Mouse (Mus musculus): ENCODE measurements around the gene Tmem140. TPM values are rescaled to one million over a fixed set of nuclear protein-coding genes. Genes with fewer than 3 reads are reported as not detected.

The Tmem140 gene
- polyA plus RNA-seq, 1 experiment from 2014 or later, result 1.2 TPM

- H3K9me3 ChIP-seq (ENCODE audit: control insufficient read depth, low read length), result no peaks in the 10 kb centered on the region
- H3K36me3 ChIP-seq (ENCODE audit: control insufficient read depth, insufficient read depth, low read length), result peaks cover 4% of the 10 kb centered on the region; the same call in 1 of the 2 replicates
- DNase-seq (ENCODE audit: low spot score) (peak; percentile 46), ATAC-seq (replicated peaks; ENCODE audit: low FRiP score, low TSS enrichment, low read depth) (no peak)
- H3K4me3 ChIP-seq (ENCODE audit: low read depth, low read length), result no peak overlapping the region
- H3K27me3 ChIP-seq (replicated peaks; ENCODE audit: control insufficient read depth, insufficient read depth, low read length), result no peaks in the 10 kb centered on the region
- H3K4me1 ChIP-seq (replicated peaks; ENCODE audit: control insufficient read depth, insufficient read depth, low read length), result peaks cover 18% of the 10 kb centered on the region; the same call in 1 of the 2 replicates
- H3K4me2 ChIP-seq (ENCODE audit: low read length), result no peak overlapping the region
- H3K9ac ChIP-seq (ENCODE audit: low read length), result no peak overlapping the region
- no peak overlapping the region for H3K27ac ChIP-seq (ENCODE audit: low read depth)
- WGBS, result 79% methylated on average over 10 of the region's 10 CpGs
Observed at GRCm38 (mm10) chr6:34872871-34873270, 9.9 kb downstream of the Tmem140 start.

- Histone ChIP-seq H3K27ac (ENCODE audit: low read depth) (0 out of 2 replicates have a peak overlapping the region, but pooled peaks have one; percentile 33), H3K9ac (ENCODE audit: low read length) (no peak overlapping the region), H3K9me3 (ENCODE audit: control insufficient read depth, low read length) (no peaks in the 10 kb centered on the region), H3K36me3 (ENCODE audit: control insufficient read depth, insufficient read depth, low read length) (peaks cover 4% of the 10 kb centered on the region; the same call in 1 of the 2 replicates), H3K4me1 (replicated peaks; ENCODE audit: control insufficient read depth, insufficient read depth, low read length) (peaks cover 21% of the 10 kb centered on the region; the same call in 1 of the 2 replicates), H3K4me2 (ENCODE audit: low read length) (no peak overlapping the region), H3K4me3 (ENCODE audit: low read depth, low read length) (no peak overlapping the region), H3K27me3 (replicated peaks; ENCODE audit: control insufficient read depth, insufficient read depth, low read length) (no peaks in the 10 kb centered on the region)
- ATAC-seq (replicated peaks; ENCODE audit: low FRiP score, low TSS enrichment, low read depth) (no peak), DNase-seq (ENCODE audit: low spot score) (peak; percentile 50)
- WGBS, result 55% methylated on average over 21 of the region's 21 CpGs
Observed at GRCm38 (mm10) chr6:34874101-34874921, 11.4 kb downstream of the Tmem140 start.

GRCm38 (mm10) chr6:34875268-34875761, 12.4 kb downstream of the Tmem140 start:
- WGBS, result 85% methylated on average over 15 of the region's 15 CpGs
- no peak overlapping the region for H3K9ac ChIP-seq (ENCODE audit: low read length)
- ATAC-seq (replicated peaks; ENCODE audit: low FRiP score, low TSS enrichment, low read depth) (no peak), DNase-seq (ENCODE audit: low spot score) (no peak)
- H3K4me2 ChIP-seq (ENCODE audit: low read length), result no peak overlapping the region
- peaks cover 20% of the 10 kb centered on the region; the same call in 1 of the 2 replicates for H3K4me1 ChIP-seq (replicated peaks; ENCODE audit: control insufficient read depth, insufficient read depth, low read length)
- H3K4me3 ChIP-seq (ENCODE audit: low read depth, low read length), result no peak overlapping the region
- H3K36me3 ChIP-seq (ENCODE audit: control insufficient read depth, insufficient read depth, low read length), result peaks cover 6% of the 10 kb centered on the region
- no peak overlapping the region for H3K27ac ChIP-seq (ENCODE audit: low read depth)
- no peaks in the 10 kb centered on the region for H3K27me3 ChIP-seq (replicated peaks; ENCODE audit: control insufficient read depth, insufficient read depth, low read length)
- no peaks in the 10 kb centered on the region for H3K9me3 ChIP-seq (ENCODE audit: control insufficient read depth, low read length)

DNA sequence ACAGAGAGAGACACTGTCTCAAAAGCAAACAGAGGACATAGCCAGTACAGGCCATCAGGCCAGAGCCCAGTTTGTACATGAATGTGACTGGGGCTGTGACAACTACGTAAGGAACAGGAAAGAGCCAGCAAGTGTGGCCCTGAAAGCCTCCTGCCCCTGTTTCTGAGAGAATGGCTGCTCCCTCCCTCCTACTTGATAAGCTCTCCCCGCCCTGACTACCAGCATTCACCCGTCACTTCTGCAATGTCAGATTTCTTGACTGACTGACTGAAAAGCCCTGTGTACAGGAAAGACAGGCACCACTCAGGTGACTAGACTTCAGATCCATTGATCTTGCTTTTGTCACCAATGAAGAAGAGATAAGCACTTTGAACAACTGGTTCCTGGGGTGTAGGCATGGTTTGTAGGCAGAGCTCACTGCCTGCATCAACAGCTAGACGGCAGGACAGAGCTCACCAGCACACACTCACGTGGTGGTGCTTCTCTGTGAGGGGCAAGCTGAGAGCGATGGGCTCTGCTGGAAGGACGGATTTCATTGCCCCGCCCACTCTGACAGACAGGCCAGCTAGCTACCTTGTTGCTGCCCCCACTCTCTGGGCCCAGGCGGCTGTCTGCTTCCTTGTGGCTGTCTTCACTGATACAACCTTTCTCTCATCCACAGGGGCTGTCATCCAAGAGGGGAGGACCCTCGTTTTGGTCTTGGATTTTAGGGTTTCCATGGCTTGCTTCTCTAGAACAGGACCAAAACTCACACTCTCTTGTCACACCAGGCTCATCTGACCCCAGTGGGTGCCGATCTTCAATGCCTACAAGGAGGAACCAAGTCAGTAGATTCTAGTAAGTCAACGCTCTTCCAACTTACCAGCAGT, 13.3 kb downstream of the Tmem140 start:
- no peak overlapping the region for H3K9ac ChIP-seq (ENCODE audit: low read length)
- 51% methylated on average over 12 of the region's 12 CpGs for WGBS
- peaks cover 15% of the 10 kb centered on the region for H3K36me3 ChIP-seq (ENCODE audit: control insufficient read depth, insufficient read depth, low read length)
- H3K4me1 ChIP-seq (replicated peaks; ENCODE audit: control insufficient read depth, insufficient read depth, low read length), result peaks cover 20% of the 10 kb centered on the region; the same call in 1 of the 2 replicates
- no peak for ATAC-seq (replicated peaks; ENCODE audit: low FRiP score, low TSS enrichment, low read depth)
- peak overlapping the region; percentile 60 for H3K4me2 ChIP-seq (ENCODE audit: low read length)
- no peak overlapping the region for H3K27ac ChIP-seq (ENCODE audit: low read depth)
- no peaks in the 10 kb centered on the region for H3K9me3 ChIP-seq (ENCODE audit: control insufficient read depth, low read length)
- H3K4me3 ChIP-seq (ENCODE audit: low read depth, low read length), result no peak overlapping the region
- DNase-seq (ENCODE audit: low spot score), result no peak
- no peaks in the 10 kb centered on the region for H3K27me3 ChIP-seq (replicated peaks; ENCODE audit: control insufficient read depth, insufficient read depth, low read length)

DNA sequence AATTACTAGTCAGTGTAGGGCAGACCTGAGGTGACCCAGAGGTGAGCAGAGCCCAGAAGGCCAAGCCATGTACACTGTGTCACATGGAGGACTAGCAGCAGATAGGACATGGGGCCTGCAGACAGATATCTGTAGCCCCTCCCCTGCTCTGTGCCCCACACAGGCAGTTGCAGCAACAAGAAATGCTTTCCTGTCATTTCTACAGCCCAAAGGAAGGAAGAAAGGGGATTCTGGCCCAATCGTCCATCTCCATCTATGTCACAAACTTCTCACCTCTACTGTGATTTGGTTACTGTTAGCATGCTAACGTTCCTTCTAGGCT, 13.8 kb downstream of the Tmem140 start:
- H3K4me1 ChIP-seq (replicated peaks; ENCODE audit: control insufficient read depth, insufficient read depth, low read length), result peaks cover 20% of the 10 kb centered on the region; the same call in 1 of the 2 replicates
- WGBS, result 13% methylated on average over 2 of the region's 2 CpGs
- H3K4me2 ChIP-seq (ENCODE audit: low read length), result peak overlapping the region; percentile 60
- DNase-seq (ENCODE audit: low spot score), result no peak
- no peaks in the 10 kb centered on the region for H3K9me3 ChIP-seq (ENCODE audit: control insufficient read depth, low read length)
- H3K9ac ChIP-seq (ENCODE audit: low read length), result peak overlapping the region; percentile 80
- ATAC-seq (replicated peaks; ENCODE audit: low FRiP score, low TSS enrichment, low read depth), result 0 out of 2 replicates have a peak, but pooled peaks have one; percentile 21
- peak overlapping the region; percentile 61; the same call in 1 of the 2 replicates for H3K4me3 ChIP-seq (ENCODE audit: low read depth, low read length)
- no peaks in the 10 kb centered on the region for H3K27me3 ChIP-seq (replicated peaks; ENCODE audit: control insufficient read depth, insufficient read depth, low read length)
- peaks cover 18% of the 10 kb centered on the region for H3K36me3 ChIP-seq (ENCODE audit: control insufficient read depth, insufficient read depth, low read length)
- peak overlapping the region; percentile 86; the same call in 1 of the 2 replicates for H3K27ac ChIP-seq (ENCODE audit: low read depth)

DNA sequence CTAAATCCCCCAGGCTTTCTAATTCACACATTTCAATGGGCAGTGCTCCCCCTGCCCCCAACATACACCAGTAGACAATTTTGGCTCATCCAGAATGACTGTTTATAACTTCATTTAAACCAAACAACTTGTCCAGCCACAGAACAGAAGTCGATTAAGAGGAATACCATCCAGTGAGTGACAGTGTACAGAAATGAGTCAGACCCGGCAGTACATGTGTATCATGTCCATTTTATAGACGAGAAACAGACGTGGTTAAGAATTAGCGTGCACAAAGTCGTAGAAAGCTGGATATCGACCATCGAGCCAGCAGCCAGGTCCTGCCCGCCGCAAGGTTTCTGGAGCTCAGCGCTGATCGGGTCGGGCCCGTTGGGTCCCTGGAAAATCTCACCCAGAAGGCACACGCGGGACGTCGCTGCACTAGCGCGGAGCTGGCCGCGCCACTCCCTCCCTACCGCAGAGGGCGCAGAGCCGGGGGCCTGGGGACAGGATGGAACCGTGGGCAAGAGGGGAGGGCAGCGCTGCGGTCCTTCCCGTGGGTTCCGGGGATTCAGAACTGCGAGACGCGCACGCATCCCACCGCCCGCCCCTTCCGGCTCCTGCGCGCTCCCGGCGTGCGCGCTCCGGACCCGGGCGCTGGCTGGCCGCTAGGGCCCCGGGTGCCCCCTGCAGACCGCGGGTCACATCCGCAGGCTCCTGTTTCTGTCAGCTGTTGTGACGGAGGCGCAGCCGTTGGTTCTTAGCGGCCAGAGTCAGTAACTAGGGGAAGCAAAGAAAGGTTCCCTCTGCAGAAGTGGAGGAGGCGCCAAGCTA, 14.8 kb downstream of the Tmem140 start, which contains the start of gene Cyren:
Cyren (minus strand) TSS at position 552 of the 813 bp plus-strand sequence.
- under 1% methylated on average over 55 of the region's 56 CpGs for WGBS

GRCm38 (mm10) chr6:34879101-34879740, 16.3 kb downstream of the Tmem140 start:
- Histone ChIP-seq H3K9ac (ENCODE audit: low read length) (no peak overlapping the region), H3K4me3 (ENCODE audit: low read depth, low read length) (no peak overlapping the region), H3K27ac (ENCODE audit: low read depth) (no peak overlapping the region), H3K27me3 (replicated peaks; ENCODE audit: control insufficient read depth, insufficient read depth, low read length) (no peaks in the 10 kb centered on the region), H3K9me3 (ENCODE audit: control insufficient read depth, low read length) (no peaks in the 10 kb centered on the region), H3K4me1 (replicated peaks; ENCODE audit: control insufficient read depth, insufficient read depth, low read length) (peaks cover 20% of the 10 kb centered on the region; the same call in 1 of the 2 replicates), H3K36me3 (ENCODE audit: control insufficient read depth, insufficient read depth, low read length) (peaks cover 20% of the 10 kb centered on the region; the same call in 1 of the 2 replicates), H3K4me2 (ENCODE audit: low read length) (no peak overlapping the region)
- DNase-seq (ENCODE audit: low spot score), result no peak
- ATAC-seq (replicated peaks; ENCODE audit: low FRiP score, low TSS enrichment, low read depth), result no peak
- 83% methylated on average over 16 of the region's 16 CpGs for WGBS

More for the DNA sequence above, 14.8 kb downstream of the Tmem140 start, which contains the start of gene Cyren:
- Histone ChIP-seq H3K4me3 (ENCODE audit: low read depth, low read length) (peak within 1 kb of the TSS; percentile 61), H3K27me3 (replicated peaks; ENCODE audit: control insufficient read depth, insufficient read depth, low read length) (no peaks in the 10 kb centered on the region), H3K27ac (ENCODE audit: low read depth) (peak within 1 kb of the TSS; percentile 86), H3K4me2 (ENCODE audit: low read length) (peak within 1 kb of the TSS; percentile 60), H3K36me3 (ENCODE audit: control insufficient read depth, insufficient read depth, low read length) (peaks cover 18% of the 10 kb centered on the region), H3K9me3 (ENCODE audit: control insufficient read depth, low read length) (no peaks in the 10 kb centered on the region), H3K4me1 (replicated peaks; ENCODE audit: control insufficient read depth, insufficient read depth, low read length) (peaks cover 20% of the 10 kb centered on the region; the same call in 1 of the 2 replicates), H3K9ac (ENCODE audit: low read length) (peak within 1 kb of the TSS; percentile 80)
- DNase-seq (ENCODE audit: low spot score) (peak; percentile 90), ATAC-seq (replicated peaks; ENCODE audit: low FRiP score, low TSS enrichment, low read depth) (peak; percentile 91)
